8 mouse cellular contexts compared by ENCODE assay signal in the genomic region with DNA sequence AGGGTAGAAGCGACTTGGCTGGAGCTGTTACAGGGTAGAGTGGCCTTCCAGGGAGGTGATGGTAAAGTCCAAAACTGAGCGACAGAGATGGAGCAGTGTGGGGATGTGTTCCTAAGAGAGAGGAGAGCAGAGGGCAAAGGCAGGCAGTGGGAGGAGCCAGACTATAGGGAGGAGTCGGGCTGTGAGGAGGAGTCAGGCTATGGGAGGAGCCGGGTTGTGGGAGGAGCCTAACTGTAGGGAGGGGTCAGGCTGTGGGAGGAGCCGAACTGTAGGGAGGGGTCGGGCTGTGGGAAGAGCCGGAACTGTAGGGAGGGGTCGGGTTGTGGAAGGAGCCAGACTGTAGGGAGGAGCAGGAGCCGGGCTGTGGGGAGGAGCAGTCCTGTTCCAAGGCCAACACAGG.
DNase-seq lines count a peak whose midpoint lies in the region; ATAC-seq and TF ChIP-seq lines count a peak whose summit lies in the region.

No protein-coding gene starts in this region.

- peak; percentile 47; the same call in 1 of the 2 replicates for ATAC-seq in lung, embryonic 16.5 days (ENCODE audit: low read depth)
- ATAC-seq in kidney, embryonic 16.5 days (ENCODE audit: low FRiP score, low TSS enrichment), result peak; percentile 11; the same call in 1 of the 2 replicates
- ATAC-seq in monocyte, adult 5-6 weeks (replicated peaks; ENCODE audit: insufficient number of reproducible peaks, low FRiP score, low TSS enrichment, poor library complexity, severe bottlenecking), result peak; percentile 61

- no peak for TF ChIP-seq POLR2A in lung, adult 2 months (IDR thresholded peaks at IDR 0.05; ENCODE audit: borderline replicate concordance, extremely low read depth, low read depth, low read length)

- H3K36me3 ChIP-seq in lung, embryonic 16.5 days (ENCODE audit: control insufficient read depth, insufficient read depth, low read length), result peaks cover 4% of the 10 kb centered on the region; the same call in 1 of the 2 replicates
- peaks cover 12% of the 10 kb centered on the region for H3K36me3 ChIP-seq in kidney, embryonic 16.5 days (ENCODE audit: insufficient read depth, low read length)
- peaks cover 71% of the 10 kb centered on the region for H3K36me3 ChIP-seq in forebrain, embryonic 10.5 days (replicated peaks)

- no peak for DNase-seq in lung, adult 2 months
- peak; percentile 43 for DNase-seq in adipocyte (ENCODE audit: low spot score)
- no peak for DNase-seq in layer of hippocampus, adult 9-11 months
- no peak for DNase-seq in forebrain, embryonic 10.5 days (ENCODE audit: extremely low spot score, low spot score)
- no peak for DNase-seq in right cerebral cortex, postnatal 4 days

- H3K9ac ChIP-seq in lung, embryonic 16.5 days (ENCODE audit: low read length), result no peak overlapping the region
- no peak overlapping the region for H3K9ac ChIP-seq in kidney, embryonic 16.5 days (replicated peaks; ENCODE audit: low read length)

- no peaks in the 10 kb centered on the region for H3K4me1 ChIP-seq in lung, embryonic 16.5 days (replicated peaks; ENCODE audit: control insufficient read depth, insufficient read depth, low read length)
- H3K4me1 ChIP-seq in lung, adult 2 months (ENCODE audit: control insufficient read depth, insufficient read depth, low read length), result no peaks in the 10 kb centered on the region
- H3K4me1 ChIP-seq in kidney, embryonic 16.5 days (ENCODE audit: insufficient read depth, low read length), result peaks cover 15% of the 10 kb centered on the region; the same call in 1 of the 2 replicates
- H3K4me1 ChIP-seq in forebrain, embryonic 10.5 days, result peaks cover 45% of the 10 kb centered on the region

- H3K27ac ChIP-seq in lung, embryonic 16.5 days (ENCODE audit: low read length), result no peak overlapping the region
- no peak overlapping the region for H3K27ac ChIP-seq in kidney, embryonic 16.5 days (ENCODE audit: low read length)
- H3K27ac ChIP-seq in forebrain, embryonic 10.5 days, result no peak overlapping the region

- TF ChIP-seq CTCF in lung, adult 2 months (IDR thresholded peaks at IDR 0.05; ENCODE audit: insufficient read depth, low read length), result no peak

- H3K9me3 ChIP-seq in lung, embryonic 16.5 days (ENCODE audit: control insufficient read depth, low read length), result no peaks in the 10 kb centered on the region
- H3K9me3 ChIP-seq in kidney, embryonic 16.5 days (ENCODE audit: low read length), result no peaks in the 10 kb centered on the region
- no peaks in the 10 kb centered on the region for H3K9me3 ChIP-seq in forebrain, embryonic 10.5 days

- no peak overlapping the region for H3K4me3 ChIP-seq in lung, embryonic 16.5 days (ENCODE audit: low read length)
- H3K4me3 ChIP-seq in lung, adult 2 months (replicated peaks; ENCODE audit: extremely low read depth, low read depth, low read length), result no peak overlapping the region
- no peak overlapping the region for H3K4me3 ChIP-seq in kidney, embryonic 16.5 days (ENCODE audit: low read length)
- no peak overlapping the region for H3K4me3 ChIP-seq in forebrain, embryonic 10.5 days

- 34% methylated on average over 9 of the region's 9 CpGs for WGBS in lung, embryonic 16.5 days
- 37% methylated on average over 9 of the region's 9 CpGs for WGBS in lung, adult 2 months
- WGBS in kidney, embryonic 16.5 days, result 29% methylated on average over 9 of the region's 9 CpGs
- 49% methylated on average over 9 of the region's 9 CpGs for WGBS in forebrain, embryonic 10.5 days

- no peaks in the 10 kb centered on the region for H3K27me3 ChIP-seq in lung, embryonic 16.5 days (ENCODE audit: control insufficient read depth, insufficient read depth, low read depth, low read length)
- H3K27me3 ChIP-seq in kidney, embryonic 16.5 days (ENCODE audit: insufficient read depth, low read length), result no peaks in the 10 kb centered on the region
- H3K27me3 ChIP-seq in forebrain, embryonic 10.5 days (ENCODE audit: poor library complexity, severe bottlenecking), result no peaks in the 10 kb centered on the region

- no peak overlapping the region for H3K4me2 ChIP-seq in lung, embryonic 16.5 days (ENCODE audit: low read depth, low read length)
- no peak overlapping the region for H3K4me2 ChIP-seq in kidney, embryonic 16.5 days (replicated peaks; ENCODE audit: low read depth, low read length)

Comparison
In these comparisons a context has a peak if more than half of its experiments do, and no peak if none do; other contexts are left out.
1. ATAC-seq: peak in every context shown above with its lines; median percentile 61 in monocyte, adult 5-6 weeks; 47 in lung, embryonic 16.5 days; 11 in kidney, embryonic 16.5 days.